Mouse (Mus musculus): Measurements from ENCODE around the gene Ppat. TPM values are rescaled to one million over a fixed set of nuclear protein-coding genes. Genes with fewer than 3 reads are reported as not detected.

The Ppat gene
- total and polyA plus RNA-seq, 3 experiments, result 65.8 to 156 (median 118) TPM

DNA sequence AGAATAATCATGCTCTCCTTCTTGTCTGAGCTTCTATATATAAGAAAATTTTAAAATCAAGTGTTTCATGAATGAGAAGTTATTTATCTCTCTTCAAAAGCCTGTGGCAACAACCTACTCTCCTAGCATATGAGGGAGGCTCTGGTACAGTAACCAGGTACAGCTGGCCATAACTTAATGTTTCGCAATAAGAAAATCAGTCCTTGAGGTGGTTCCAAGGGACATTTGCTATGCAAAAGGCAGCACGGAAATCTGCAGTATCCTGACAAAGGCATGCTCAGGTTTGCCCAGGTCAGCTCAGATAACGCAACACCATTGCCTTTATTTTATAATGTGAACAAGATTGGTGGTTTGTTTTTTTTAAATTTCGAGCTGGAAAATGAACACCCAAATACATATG, 9.4 kb downstream of the Ppat start:
- no peak for DNase-seq (ENCODE audit: extremely low read depth)
- TF ChIP-seq JUND (conservative IDR thresholded peaks at IDR 0.05; ENCODE audit: low read depth, low read length) (no peak), PAX5 (IDR thresholded peaks at IDR 0.05; ENCODE audit: low read length) (no peak), CHD2 (IDR thresholded peaks at IDR 0.05; ENCODE audit: low read length) (no peak), TBP (conservative IDR thresholded peaks at IDR 0.05; ENCODE audit: low read depth, low read length) (no peak), E2F4 (IDR thresholded peaks at IDR 0.05; ENCODE audit: insufficient replicate concordance, low read depth, low read length) (no peak), MAFK (IDR thresholded peaks at IDR 0.05; ENCODE audit: insufficient replicate concordance, low read length) (no peak), ZMIZ1 (IDR thresholded peaks at IDR 0.05; ENCODE audit: low read depth, low read length) (no peak), MAZ (IDR thresholded peaks at IDR 0.05; ENCODE audit: low read depth, low read length) (no peak), ZC3H11A (IDR thresholded peaks at IDR 0.05; ENCODE audit: low read depth, low read length) (no peak)
- no peak overlapping the region for H3K4me2 ChIP-seq (ENCODE audit: insufficient read depth, low read depth, poor library complexity, severe bottlenecking)
- H3K27ac ChIP-seq (ENCODE audit: insufficient read depth, low read depth), result no peak overlapping the region
- peaks cover 8 to 55% of the 10 kb centered on the region in 2 experiments; a peak in 3 of 4 replicates for H3K4me1 ChIP-seq (ENCODE audit: control insufficient read depth in 1 of 2, insufficient read depth in 2 of 2)
- in situ Hi-C loops (cut with MboI; ENCODE audit: low pct_ligation_motif_present, low pct_unique_long_range_greater_than_20kb, low sequenced_read_pairs), result no loop called here
- no peak overlapping the region for H3K4me3 ChIP-seq (replicated peaks in 1 of 3; ENCODE audit: low read depth in 2 of 3, low read length in 2 of 3, poor library complexity in 1 of 3)
- H3K9ac ChIP-seq (ENCODE audit: insufficient read depth, low read depth), result no peak overlapping the region
- H3K36me3 ChIP-seq (replicated peaks in 1 of 2; ENCODE audit: control insufficient read depth in 1 of 2, insufficient read depth in 1 of 2, low read length in 1 of 2), result peaks cover 9 to 49% of the 10 kb centered on the region in 2 experiments
- no peaks in the 10 kb centered on the region for H3K9me3 ChIP-seq (replicated peaks; ENCODE audit: low read length)
- H3K27me3 ChIP-seq (replicated peaks), result no peaks in the 10 kb centered on the region
- dilution Hi-C loops (cut with MboI; ENCODE audit: extremely low pct_ligation_motif_present, extremely low pct_unique_long_range_greater_than_20kb, low sequenced_read_pairs), result no loop called here
- H3K79me2 ChIP-seq (replicated peaks; ENCODE audit: control insufficient read depth, extremely low read depth, insufficient read depth, poor library complexity, severe bottlenecking), result peaks cover 63% of the 10 kb centered on the region

DNA sequence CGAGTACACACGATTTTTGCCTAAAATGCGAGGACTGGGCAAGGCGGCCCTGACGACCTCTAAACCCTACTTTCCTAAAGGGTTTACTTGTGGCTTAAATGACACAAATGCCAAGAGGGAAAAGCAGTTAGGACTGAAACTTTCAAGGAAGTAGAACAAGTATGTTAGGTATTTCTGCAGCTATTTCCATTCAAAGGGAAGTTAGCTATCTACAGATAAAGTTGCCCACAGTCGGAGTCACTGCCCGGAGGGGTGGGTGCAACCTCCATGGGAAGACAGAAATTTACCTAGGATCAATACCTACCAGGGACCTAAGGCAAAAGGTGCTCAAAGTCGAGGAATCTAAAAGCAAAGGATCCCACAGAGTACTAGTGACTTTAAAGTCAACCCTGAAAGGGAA, 11.7 kb downstream of the Ppat start:
- no peak overlapping the region for H3K9ac ChIP-seq (ENCODE audit: insufficient read depth, low read depth)
- peaks cover 42% of the 10 kb centered on the region for H3K79me2 ChIP-seq (replicated peaks; ENCODE audit: control insufficient read depth, extremely low read depth, insufficient read depth, poor library complexity, severe bottlenecking)
- DNase-seq (ENCODE audit: extremely low read depth), result no peak
- in situ Hi-C loops (cut with MboI; ENCODE audit: low pct_ligation_motif_present, low pct_unique_long_range_greater_than_20kb, low sequenced_read_pairs) (no loop called here), dilution Hi-C loops (cut with MboI; ENCODE audit: extremely low pct_ligation_motif_present, extremely low pct_unique_long_range_greater_than_20kb, low sequenced_read_pairs) (no loop called here)
- H3K36me3 ChIP-seq (replicated peaks in 1 of 2; ENCODE audit: control insufficient read depth in 1 of 2, insufficient read depth in 1 of 2, low read length in 1 of 2), result peaks cover 9 to 35% of the 10 kb centered on the region in 2 experiments
- H3K27ac ChIP-seq (ENCODE audit: insufficient read depth, low read depth), result no peak overlapping the region
- TF ChIP-seq EP300 (IDR thresholded peaks at IDR 0.05; ENCODE audit: low read length), result no peak
- no peak for TF ChIP-seq CTCF (conservative IDR thresholded peaks at IDR 0.05 in 1 of 2, IDR thresholded peaks at IDR 0.05 in 1 of 2; ENCODE audit: low read depth in 2 of 2, low read length in 2 of 2)
- no peak for TF ChIP-seq POLR2A (IDR thresholded peaks at IDR 0.05; ENCODE audit: low read depth, low read length)
- no peak for TF ChIP-seq ELF1 (IDR thresholded peaks at IDR 0.05; ENCODE audit: low read depth, low read length)
- no peak for TF ChIP-seq USF1 (IDR thresholded peaks at IDR 0.05; ENCODE audit: low read depth, low read length)
- no peak for TF ChIP-seq KAT2A (IDR thresholded peaks at IDR 0.05; ENCODE audit: insufficient replicate concordance, low read length)
- no peak for TF ChIP-seq SMC3 (IDR thresholded peaks at IDR 0.05; ENCODE audit: low read depth, low read length)
- no peak for TF ChIP-seq RCOR1 (conservative IDR thresholded peaks at IDR 0.05; ENCODE audit: low read depth, low read length)
- no peak for TF ChIP-seq E2F4 (IDR thresholded peaks at IDR 0.05; ENCODE audit: insufficient replicate concordance, low read depth, low read length)
- no peak for TF ChIP-seq MAFK (IDR thresholded peaks at IDR 0.05; ENCODE audit: insufficient replicate concordance, low read length)
- TF ChIP-seq MAZ (IDR thresholded peaks at IDR 0.05; ENCODE audit: low read depth, low read length), result no peak
- TF ChIP-seq PAX5 (IDR thresholded peaks at IDR 0.05; ENCODE audit: low read length), result no peak
- TF ChIP-seq ZNF384 (IDR thresholded peaks at IDR 0.05; ENCODE audit: low read depth, low read length), result no peak
- no peak for TF ChIP-seq RAD21 (IDR thresholded peaks at IDR 0.05; ENCODE audit: low read depth, low read length)
- no peak overlapping the region for H3K4me3 ChIP-seq (replicated peaks in 1 of 3; ENCODE audit: low read depth in 2 of 3, low read length in 2 of 3, poor library complexity in 1 of 3)
- no peaks in the 10 kb centered on the region for H3K9me3 ChIP-seq (replicated peaks; ENCODE audit: low read length)
- peaks cover 0 to 33% of the 10 kb centered on the region in 2 experiments; a peak in 2 of 4 replicates for H3K4me1 ChIP-seq (ENCODE audit: control insufficient read depth in 1 of 2, insufficient read depth in 2 of 2)
- H3K4me2 ChIP-seq (ENCODE audit: insufficient read depth, low read depth, poor library complexity, severe bottlenecking), result no peak overlapping the region
- no peaks in the 10 kb centered on the region for H3K27me3 ChIP-seq (replicated peaks)
